Mouse (Mus musculus): ENCODE measurements around the gene Crybg3. TPM values are rescaled to one million over a fixed set of nuclear protein-coding genes. Genes with fewer than 3 reads are reported as not detected.

The Crybg3 gene
- total RNA-seq, 2 experiments from 2014 or later: 43.1 to 56.3 TPM

- peak; percentile 93 for ATAC-seq (ENCODE audit: poor library complexity, severe bottlenecking)
These were observed 17.3 kb downstream of the Crybg3 start for GRCm38 (mm10) chr16:59583515-59583914.

GRCm38 (mm10) chr16:59579237-59579636, 21.5 kb downstream of the Crybg3 start:
- peak; percentile 53 for ATAC-seq (ENCODE audit: poor library complexity, severe bottlenecking)

DNA sequence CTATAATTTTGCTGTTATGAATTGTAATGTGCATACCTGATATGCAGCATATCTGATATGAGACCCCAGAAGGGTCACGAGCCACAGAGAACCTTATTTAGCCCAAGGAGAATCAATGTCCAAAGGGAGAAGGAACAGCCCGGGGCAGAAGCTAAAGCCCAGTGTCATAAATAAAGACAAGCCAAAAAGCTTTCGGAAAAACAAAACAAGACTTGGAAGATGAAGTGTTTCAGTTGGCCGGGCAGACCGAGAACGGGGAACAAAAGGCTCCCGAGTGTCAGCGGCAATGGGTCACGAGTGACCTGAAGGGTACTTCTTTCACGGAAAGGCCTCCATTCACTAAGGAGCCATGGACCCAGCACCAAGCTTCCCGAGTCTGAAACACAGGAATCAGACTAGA, 26.8 kb downstream of the Crybg3 start:
- no peak for ATAC-seq (ENCODE audit: poor library complexity, severe bottlenecking)

GRCm38 (mm10) chr16:59572685-59573084, 28.1 kb downstream of the Crybg3 start:
- no peak for ATAC-seq (ENCODE audit: poor library complexity, severe bottlenecking)

- ATAC-seq (ENCODE audit: poor library complexity, severe bottlenecking): no peak
These were observed 30.0 kb downstream of the Crybg3 start for GRCm38 (mm10) chr16:59570807-59571206.

DNA sequence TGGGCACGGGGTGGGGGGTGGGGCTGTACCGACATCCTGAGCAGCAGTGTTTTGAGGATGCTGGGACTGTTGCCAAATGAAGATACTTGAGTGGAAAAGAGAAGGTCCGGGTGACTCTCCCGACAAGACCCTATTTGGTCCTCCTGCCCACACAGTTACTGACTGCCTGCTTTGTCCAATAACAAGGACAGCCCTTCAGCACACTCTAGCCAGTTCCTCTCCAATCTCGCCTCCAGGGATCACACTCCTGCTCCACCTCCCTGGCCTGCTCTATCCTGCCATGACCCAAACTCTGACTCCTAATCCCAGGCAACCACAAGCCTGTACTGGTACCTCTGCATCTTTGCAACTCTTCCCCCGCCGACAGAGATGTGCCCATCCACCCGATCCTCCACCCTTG, 30.9 kb downstream of the Crybg3 start:
- no peak for ATAC-seq (ENCODE audit: poor library complexity, severe bottlenecking)

DNA sequence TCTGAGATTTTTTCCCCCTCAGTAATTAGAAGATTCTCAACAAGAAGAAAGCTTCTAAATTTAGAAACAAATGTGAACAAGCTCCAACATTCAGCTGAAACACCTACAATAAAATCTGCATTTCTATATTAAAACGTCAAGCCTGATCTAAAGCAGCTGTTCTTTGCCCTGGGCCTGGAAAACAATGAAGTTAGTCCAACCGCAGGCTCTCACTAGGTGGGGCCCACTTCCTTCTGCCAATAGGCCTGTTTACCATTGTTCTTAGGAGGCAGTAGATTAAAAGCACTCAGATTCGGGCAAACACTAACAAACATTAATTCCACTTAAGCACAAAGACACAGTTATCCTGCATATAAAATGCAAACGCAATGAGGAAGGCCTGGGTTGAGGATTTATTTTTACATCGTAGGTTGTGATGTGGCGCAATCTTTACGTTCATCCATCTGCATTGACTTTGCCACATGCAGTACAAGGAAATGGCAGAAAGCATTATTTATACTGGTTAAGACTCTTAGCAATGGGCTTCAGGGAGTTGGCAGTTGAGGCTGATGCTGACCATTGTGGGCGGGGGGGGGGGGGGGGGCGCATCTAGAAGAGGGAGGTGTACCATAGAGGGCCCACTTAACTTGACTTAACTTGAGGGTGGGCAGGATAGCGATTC, 32.9 kb downstream of the Crybg3 start:
- peak; percentile 60 for ATAC-seq (ENCODE audit: poor library complexity, severe bottlenecking)

GRCm38 (mm10) chr16:59566437-59566836, 34.3 kb downstream of the Crybg3 start:
- no peak for ATAC-seq (ENCODE audit: poor library complexity, severe bottlenecking)

DNA sequence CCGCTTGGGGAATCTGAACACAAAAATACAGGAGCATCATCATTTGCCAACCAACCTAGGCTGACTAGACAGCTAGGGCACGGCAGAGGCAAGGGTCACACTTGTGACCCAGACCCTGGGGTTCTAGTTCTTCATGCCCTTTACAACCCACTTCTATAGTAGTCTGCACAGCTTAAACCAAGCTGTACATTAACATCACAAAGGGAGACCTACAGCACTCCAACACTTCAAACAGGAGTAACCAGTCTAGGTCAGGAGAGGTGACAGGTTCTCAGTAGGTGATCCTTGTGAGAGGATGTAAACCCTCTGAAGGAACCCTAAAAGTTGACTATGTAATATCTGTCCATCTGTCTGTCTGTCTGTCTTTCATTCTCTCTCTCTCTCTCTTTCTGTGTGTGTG, 35.1 kb downstream of the Crybg3 start:
- no peak for ATAC-seq (ENCODE audit: poor library complexity, severe bottlenecking)

GRCm38 (mm10) chr16:59564025-59564424, 36.8 kb downstream of the Crybg3 start:
- no peak for ATAC-seq (ENCODE audit: poor library complexity, severe bottlenecking)

GRCm38 (mm10) chr16:59559300-59560200, 41.2 kb downstream of the Crybg3 start:
- peak; percentile 71 for ATAC-seq (ENCODE audit: poor library complexity, severe bottlenecking)

DNA sequence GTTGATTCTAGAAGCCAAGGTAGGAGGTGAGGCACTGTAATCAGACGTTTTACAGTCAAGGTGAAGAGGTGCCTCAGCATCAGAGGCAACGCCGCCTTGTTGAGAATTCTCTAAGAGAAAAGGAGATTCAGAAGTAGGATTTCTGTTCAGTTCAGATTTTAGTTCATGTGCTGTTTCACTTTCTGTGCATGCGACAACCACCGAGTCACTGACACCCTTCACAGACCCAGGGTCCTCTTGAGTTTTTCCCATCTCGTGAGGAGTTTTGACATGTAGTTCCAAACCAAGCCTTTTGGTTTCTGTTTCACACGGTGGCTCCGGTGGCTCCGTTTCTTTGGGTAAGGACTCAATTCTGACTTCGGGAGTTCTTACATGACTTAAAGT, 41.9 kb downstream of the Crybg3 start:
- ATAC-seq (ENCODE audit: poor library complexity, severe bottlenecking): no peak

GRCm38 (mm10) chr16:59553490-59554161, 47.2 kb downstream of the Crybg3 start:
- no peak for ATAC-seq (ENCODE audit: poor library complexity, severe bottlenecking)

- no peak for ATAC-seq (ENCODE audit: poor library complexity, severe bottlenecking)
These were observed 49.3 kb downstream of the Crybg3 start for GRCm38 (mm10) chr16:59551507-59551906.

GRCm38 (mm10) chr16:59549631-59550030, 51.1 kb downstream of the Crybg3 start:
- no peak for ATAC-seq (ENCODE audit: poor library complexity, severe bottlenecking)

DNA sequence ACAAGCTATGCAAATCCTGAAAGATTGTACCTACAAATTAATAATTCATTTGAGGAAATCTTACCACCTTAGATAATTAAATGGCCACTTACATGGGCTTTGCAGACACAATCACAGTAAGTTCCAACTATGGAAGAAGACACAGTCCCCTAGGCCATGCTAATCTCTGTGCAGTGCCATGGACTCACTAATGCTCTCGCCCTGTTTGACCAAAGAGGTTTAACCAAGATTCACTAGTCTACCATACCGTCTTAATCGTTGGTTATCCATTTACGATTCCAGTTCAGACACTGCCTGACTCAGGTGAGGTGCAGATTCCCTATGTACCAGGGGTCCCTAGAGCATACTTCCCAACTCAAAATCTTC, 52.2 kb downstream of the Crybg3 start:
- ATAC-seq (ENCODE audit: poor library complexity, severe bottlenecking): no peak

- no peak for ATAC-seq (ENCODE audit: poor library complexity, severe bottlenecking)
These were observed 52.7 kb downstream of the Crybg3 start for GRCm38 (mm10) chr16:59547887-59548581.

DNA sequence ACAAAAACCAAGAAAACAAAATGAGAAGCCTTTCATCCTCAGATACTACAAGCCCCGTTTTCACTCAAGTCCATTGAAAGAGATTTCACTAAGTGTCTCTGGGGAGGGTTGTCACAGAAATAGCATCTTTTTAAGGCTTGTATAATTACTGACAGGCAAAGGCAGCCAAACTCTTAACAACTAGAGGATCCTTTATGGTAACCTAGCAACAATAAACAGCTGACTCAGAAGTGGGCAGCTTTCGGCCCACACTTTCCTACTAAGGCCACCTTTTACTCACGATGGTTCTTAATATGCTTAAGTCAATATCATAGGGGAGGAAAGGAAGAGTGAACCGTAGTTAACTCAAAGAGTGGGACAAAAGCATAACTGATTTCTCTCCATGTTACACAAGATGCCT, 53.3 kb downstream of the Crybg3 start:
- ATAC-seq (ENCODE audit: poor library complexity, severe bottlenecking): no peak

- no peak for ATAC-seq (ENCODE audit: poor library complexity, severe bottlenecking)
These were observed 55.4 kb downstream of the Crybg3 start for GRCm38 (mm10) chr16:59545360-59545759.

- ATAC-seq (ENCODE audit: poor library complexity, severe bottlenecking): no peak
These were observed 59.4 kb downstream of the Crybg3 start for GRCm38 (mm10) chr16:59541382-59541781.

GRCm38 (mm10) chr16:59540944-59541343, 59.8 kb downstream of the Crybg3 start:
- ATAC-seq (ENCODE audit: poor library complexity, severe bottlenecking): no peak

Measured in megakaryocyte, adult 5-6 weeks (primary cell).